Mouse (Mus musculus) limb, embryonic 11.5 days (tissue): ENCODE data around the gene Steap3. TPM values are rescaled to one million over a fixed set of nuclear protein-coding genes. Genes with fewer than 3 reads are reported as not detected.

Experiments used
- ATAC-seq: fragments of 200-750 bp; cut with Nextera tagmentation; 2 replicates; pipeline ENCODE4 v1.8.0; 2017; ENCODE audit warnings: low read depth; ENCODE audit not compliant: insufficient number of reproducible peaks, low FRiP score, low TSS enrichment
- DNase-seq: peaks from one replicate; pipeline ENCODE4 v3.0.0-alpha.2; 2015; ENCODE audit warnings: low spot score
- H3K27ac ChIP-seq: fragments of 300-500 bp; sonication (generic); replicated peaks from 2 replicates; pipeline ENCODE4 v1.5.1; 2014; ENCODE audit warnings: low read depth, mild to moderate bottlenecking, low read length
- H3K27me3 ChIP-seq: fragments of 300-500 bp; sonication (generic); 2 replicates; pipeline ENCODE4 v1.6.1; 2014; ENCODE audit warnings: mild to moderate bottlenecking, low read length, mixed read lengths; ENCODE audit not compliant: control insufficient read depth, insufficient read depth
- H3K36me3 ChIP-seq: fragments of 300-500 bp; sonication (generic); 2 replicates; pipeline ENCODE4 v1.6.1; 2014; ENCODE audit warnings: mild to moderate bottlenecking, low read length, moderate library complexity, mixed read lengths; ENCODE audit not compliant: control insufficient read depth, insufficient read depth
- H3K4me1 ChIP-seq: fragments of 300-500 bp; sonication (generic); 2 replicates; pipeline ENCODE4 v1.6.1; 2014; ENCODE audit warnings: low read length, mixed read lengths; ENCODE audit not compliant: control insufficient read depth, insufficient read depth
- H3K4me2 ChIP-seq: fragments of 300-500 bp; sonication (generic); 2 replicates; pipeline ENCODE4 v1.6.1; 2014; ENCODE audit warnings: low read depth, mild to moderate bottlenecking, moderate library complexity; ENCODE audit not compliant: severe bottlenecking
- H3K4me3 ChIP-seq: fragments of 300-500 bp; sonication (generic); 2 replicates; pipeline ENCODE4 v1.5.1; 2014; ENCODE audit warnings: low read depth, low read length
- H3K9ac ChIP-seq: fragments of 300-500 bp; sonication (generic); 2 replicates; pipeline ENCODE4 v1.6.1; 2014; ENCODE audit warnings: mild to moderate bottlenecking, low read length
- H3K9me3 ChIP-seq: fragments of 300-500 bp; sonication (generic); 2 replicates; pipeline ENCODE4 v1.6.1; 2016; ENCODE audit warnings: low read length; ENCODE audit not compliant: control insufficient read depth
- WGBS: fragments of 180-500 bp; shearing (Covaris S2); extraction: QIAGEN DNeasy Blood & Tissue Kit; methylation state at CpG from one replicate; pipeline ENCODE4 v1.1.7; 2014; 5-methylcytosine and 5-hydroxymethylcytosine counted together
- polyA plus RNA-seq: library from polyadenylated mRNA; unstranded; fragments of >200 nt; fragmentation: Nextera tagmentation; extraction: Ambion mirVana; gene quantifications from 2 replicates; pipeline ENCODE4 v1.2.1, GENCODE M21; 2014

The Steap3 gene
- polyA plus RNA-seq, 1 experiment from 2014 or later = 2.9 TPM

DNA sequence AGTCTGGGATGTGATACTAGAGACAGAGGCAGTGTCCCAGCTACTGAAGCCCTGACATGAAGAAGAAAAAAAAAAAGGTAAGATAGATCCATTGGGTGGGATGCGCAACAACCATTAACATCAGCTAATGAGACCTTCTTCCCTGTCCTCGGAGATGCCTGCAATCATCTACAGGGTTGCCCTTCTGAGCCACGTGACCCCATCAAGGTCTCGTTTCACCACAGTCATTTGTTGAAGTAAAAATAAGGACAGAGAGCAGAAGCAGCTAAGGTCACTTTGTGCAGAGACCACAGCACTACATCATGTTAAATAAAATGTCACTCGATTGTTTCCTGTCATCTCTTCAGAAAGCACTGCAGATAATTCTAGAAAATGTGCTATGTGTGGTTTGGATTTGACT, 68.7 kb downstream of the Steap3 start:
- Histone ChIP-seq H3K4me2 (no peak overlapping the region), H3K4me3 (no peak overlapping the region), H3K27ac (no peak overlapping the region), H3K9me3 (no peaks in the 10 kb centered on the region), H3K36me3 (no peaks in the 10 kb centered on the region), H3K4me1 (no peaks in the 10 kb centered on the region), H3K27me3 (no peaks in the 10 kb centered on the region), H3K9ac (no peak overlapping the region)
- 81% methylated on average over 5 of the region's 5 CpGs for WGBS
- DNase-seq (no peak), ATAC-seq (no peak)

DNA sequence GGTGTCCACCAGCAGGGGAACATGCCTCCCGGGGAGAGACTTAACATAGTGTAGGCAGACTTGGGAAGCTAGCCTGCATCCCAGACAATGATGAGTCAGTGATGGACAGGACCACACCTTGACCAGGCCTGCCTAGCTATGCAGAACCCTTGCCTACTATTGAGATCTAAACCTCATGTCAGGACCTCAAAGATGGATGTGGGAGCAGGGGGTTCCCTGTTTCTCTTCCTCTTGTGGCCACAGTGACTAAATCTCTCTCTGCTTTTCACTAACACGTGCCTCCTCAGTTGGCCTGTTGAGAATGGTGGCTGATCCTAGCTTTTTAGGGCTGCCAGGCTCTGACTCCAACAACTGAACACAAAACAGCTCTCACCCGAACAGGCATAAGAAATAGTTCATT, 70.0 kb downstream of the Steap3 start:
- no peak overlapping the region for H3K9ac ChIP-seq
- H3K4me3 ChIP-seq = no peak overlapping the region
- H3K4me1 ChIP-seq = no peaks in the 10 kb centered on the region
- H3K9me3 ChIP-seq = no peaks in the 10 kb centered on the region
- H3K4me2 ChIP-seq = no peak overlapping the region
- WGBS = 82% methylated on average over 3 of the region's 3 CpGs
- no peak overlapping the region for H3K27ac ChIP-seq
- no peaks in the 10 kb centered on the region for H3K36me3 ChIP-seq
- H3K27me3 ChIP-seq = no peaks in the 10 kb centered on the region
- no peak for ATAC-seq
- DNase-seq = no peak

DNA sequence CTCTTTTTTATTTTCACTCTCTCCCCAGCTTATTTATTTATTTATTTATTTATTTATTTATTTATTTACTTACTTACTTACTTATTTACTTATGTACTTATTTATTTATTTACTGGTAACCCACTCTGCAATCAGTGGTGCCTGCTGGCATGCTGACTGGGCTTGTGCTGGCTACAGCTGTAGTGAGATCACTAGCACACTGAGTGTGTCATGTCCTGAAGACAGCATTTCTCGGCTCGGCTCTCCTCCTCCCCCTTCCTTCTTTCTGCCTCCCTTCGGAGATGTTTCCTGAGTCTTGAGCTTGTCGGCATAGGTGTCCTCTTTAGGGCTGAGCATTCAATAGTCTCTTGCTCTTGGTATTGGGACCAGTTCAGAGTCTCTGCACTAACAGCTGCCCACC, 73.6 kb downstream of the Steap3 start:
- ATAC-seq = no peak
- no peaks in the 10 kb centered on the region for H3K4me1 ChIP-seq
- H3K9ac ChIP-seq = no peak overlapping the region
- no peak overlapping the region for H3K4me3 ChIP-seq
- H3K4me2 ChIP-seq = no peak overlapping the region
- no peaks in the 10 kb centered on the region for H3K9me3 ChIP-seq
- 92% methylated on average over 4 of the region's 4 CpGs for WGBS
- no peak overlapping the region for H3K27ac ChIP-seq
- no peak for DNase-seq
- no peaks in the 10 kb centered on the region for H3K36me3 ChIP-seq
- H3K27me3 ChIP-seq = no peaks in the 10 kb centered on the region

DNA sequence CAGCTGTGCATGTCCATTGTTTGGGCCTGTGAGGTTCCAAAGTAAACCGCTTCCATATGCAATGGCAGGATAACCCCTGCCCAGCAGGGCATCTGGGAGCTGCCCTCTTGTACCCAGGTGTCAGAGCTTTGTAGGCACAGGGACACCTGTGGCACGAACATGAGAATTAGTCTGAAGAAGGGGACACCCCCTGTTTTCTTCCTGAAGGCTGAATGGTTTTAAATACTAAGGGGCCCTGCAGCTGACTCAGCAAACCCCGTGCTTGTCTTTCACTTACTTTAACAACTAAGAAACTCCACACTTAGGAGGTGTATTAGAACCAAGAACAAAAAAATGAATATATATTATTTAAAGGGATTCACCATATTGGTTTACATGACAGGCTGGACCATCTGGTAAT, 74.4 kb downstream of the Steap3 start:
- no peak for ATAC-seq
- no peak for DNase-seq
- no peaks in the 10 kb centered on the region for H3K4me1 ChIP-seq
- no peak overlapping the region for H3K9ac ChIP-seq
- no peaks in the 10 kb centered on the region for H3K9me3 ChIP-seq
- H3K4me2 ChIP-seq = no peak overlapping the region
- H3K27ac ChIP-seq = no peak overlapping the region
- no peak overlapping the region for H3K4me3 ChIP-seq
- no peaks in the 10 kb centered on the region for H3K36me3 ChIP-seq
- H3K27me3 ChIP-seq = no peaks in the 10 kb centered on the region
- 65% methylated on average over 3 of the region's 3 CpGs for WGBS

DNA sequence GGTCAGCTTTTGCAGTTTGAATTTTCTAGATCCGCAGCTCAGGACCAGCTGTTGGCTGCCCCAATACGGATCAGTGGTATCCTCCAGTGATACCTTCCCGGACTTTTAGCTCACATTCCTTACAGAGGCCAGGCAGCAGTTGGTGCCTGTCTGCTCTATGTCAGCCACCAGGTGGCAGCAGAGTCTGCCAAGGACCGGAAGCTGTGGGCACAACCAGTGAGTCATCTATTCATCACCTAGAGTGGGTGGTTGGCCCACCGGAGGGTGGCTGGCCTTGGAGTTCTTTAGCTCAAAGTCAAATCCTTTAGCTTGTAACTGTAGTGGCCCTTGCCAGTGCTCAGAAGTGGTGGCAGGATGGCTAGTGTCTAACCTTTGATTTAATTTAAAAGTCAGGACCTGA, 75.3 kb downstream of the Steap3 start:
- Histone ChIP-seq H3K9ac (no peak overlapping the region), H3K27me3 (no peaks in the 10 kb centered on the region), H3K4me3 (no peak overlapping the region), H3K36me3 (no peaks in the 10 kb centered on the region), H3K9me3 (no peaks in the 10 kb centered on the region), H3K4me1 (no peaks in the 10 kb centered on the region), H3K27ac (no peak overlapping the region), H3K4me2 (no peak overlapping the region)
- 22% methylated on average over 5 of the region's 5 CpGs for WGBS
- peak; percentile 84 for DNase-seq
- ATAC-seq = no peak; the same call in 1 of the 2 replicates

- WGBS = 85% methylated on average over 2 of the region's 2 CpGs
- Histone ChIP-seq H3K9ac (no peak overlapping the region), H3K9me3 (no peaks in the 10 kb centered on the region), H3K4me3 (no peak overlapping the region), H3K4me1 (no peaks in the 10 kb centered on the region), H3K27ac (no peak overlapping the region), H3K36me3 (no peaks in the 10 kb centered on the region), H3K4me2 (no peak overlapping the region), H3K27me3 (no peaks in the 10 kb centered on the region)
- ATAC-seq (no peak), DNase-seq (no peak)
Measured at GRCm38 (mm10) chr1:120196724-120197123, 75.8 kb downstream of the Steap3 start.

- Histone ChIP-seq H3K4me1 (no peaks in the 10 kb centered on the region), H3K4me2 (no peak overlapping the region), H3K9me3 (no peaks in the 10 kb centered on the region), H3K4me3 (no peak overlapping the region), H3K27me3 (no peaks in the 10 kb centered on the region), H3K36me3 (no peaks in the 10 kb centered on the region), H3K27ac (no peak overlapping the region), H3K9ac (no peak overlapping the region)
- no peak for ATAC-seq
- no peak for DNase-seq
- 78% methylated on average over 5 of the region's 5 CpGs for WGBS
Measured at GRCm38 (mm10) chr1:120195947-120196346, 76.6 kb downstream of the Steap3 start.

- no peaks in the 10 kb centered on the region for H3K36me3 ChIP-seq
- no peak overlapping the region for H3K4me2 ChIP-seq
- no peak overlapping the region for H3K9ac ChIP-seq
- ATAC-seq (no peak), DNase-seq (no peak)
- WGBS = 91% methylated on average over 10 of the region's 10 CpGs
- no peaks in the 10 kb centered on the region for H3K9me3 ChIP-seq
- H3K27ac ChIP-seq = no peak overlapping the region
- H3K4me3 ChIP-seq = no peak overlapping the region
- no peaks in the 10 kb centered on the region for H3K4me1 ChIP-seq
- no peaks in the 10 kb centered on the region for H3K27me3 ChIP-seq
Measured at GRCm38 (mm10) chr1:120193586-120193985, 78.9 kb downstream of the Steap3 start.

GRCm38 (mm10) chr1:120192321-120192720, 80.2 kb downstream of the Steap3 start:
- 84% methylated on average over 6 of the region's 6 CpGs for WGBS
- no peak for ATAC-seq
- no peaks in the 10 kb centered on the region for H3K4me1 ChIP-seq

More at GRCm38 (mm10) chr1:120192321-120192720, 80.2 kb downstream of the Steap3 start:
- DNase-seq = no peak
- Histone ChIP-seq H3K27ac (no peak overlapping the region), H3K9ac (no peak overlapping the region), H3K4me2 (no peak overlapping the region), H3K36me3 (no peaks in the 10 kb centered on the region), H3K27me3 (no peaks in the 10 kb centered on the region), H3K4me3 (no peak overlapping the region), H3K9me3 (no peaks in the 10 kb centered on the region)
